Comparison of ENCODE assay signal across 10 mouse cellular contexts in genomic region chr15:97174989-97175388, GRCm38 (mm10).
A peak's percentile ranks its signal among the peaks of the same experiment; 100 is the strongest.
DNase-seq lines count a peak whose midpoint lies in the region; ATAC-seq and TF ChIP-seq lines count a peak whose summit lies in the region.
"Had no signal": no experiment of that assay in that cellular context is flagged by ENCODE, and none has a peak within 500 bp of the region (broad histone marks: within the 10 kb centered on the region; RNA-seq: fewer than 3 reads in every experiment).

No protein-coding gene starts in this region.

- H3K4me3 ChIP-seq in intestine, embryonic 14.5 days (ENCODE audit: low read depth, low read length), result no peak overlapping the region
- H3K4me3 ChIP-seq in intestine, postnatal 0 days (ENCODE audit: low read depth, low read length), result no peak overlapping the region
- no peak overlapping the region for H3K4me3 ChIP-seq in intestine, embryonic 16.5 days (ENCODE audit: low read length)
- no peak overlapping the region for H3K4me3 ChIP-seq in limb, embryonic 11.5 days (ENCODE audit: low read depth, low read length)
- H3K4me3 ChIP-seq in stomach, embryonic 15.5 days (replicated peaks), result no peak overlapping the region
- H3K4me3 ChIP-seq in midbrain, embryonic 16.5 days (ENCODE audit: low read depth, low read length), result no peak overlapping the region

- 20% methylated on average over 5 of the region's 5 CpGs for WGBS in intestine, embryonic 14.5 days
- 33% methylated on average over 5 of the region's 5 CpGs for WGBS in intestine, postnatal 0 days
- WGBS in intestine, embryonic 16.5 days, result 23% methylated on average over 5 of the region's 5 CpGs
- 10% methylated on average over 5 of the region's 5 CpGs for WGBS in limb, embryonic 11.5 days
- 32% methylated on average over 5 of the region's 5 CpGs for WGBS in stomach, embryonic 15.5 days
- 61% methylated on average over 5 of the region's 5 CpGs for WGBS in midbrain, embryonic 16.5 days

- no peak overlapping the region for H3K9ac ChIP-seq in intestine, embryonic 14.5 days (ENCODE audit: low read length)
- no peak overlapping the region for H3K9ac ChIP-seq in intestine, postnatal 0 days (ENCODE audit: low read depth, low read length)
- no peak overlapping the region for H3K9ac ChIP-seq in intestine, embryonic 16.5 days (ENCODE audit: low read depth, low read length)
- no peak overlapping the region for H3K9ac ChIP-seq in limb, embryonic 11.5 days (ENCODE audit: low read length)
- H3K9ac ChIP-seq in stomach, embryonic 15.5 days, result no peak overlapping the region
- H3K9ac ChIP-seq in midbrain, embryonic 16.5 days (ENCODE audit: low read depth, low read length), result no peak overlapping the region

- peak overlapping the region; percentile 67 for H3K27ac ChIP-seq in intestine, embryonic 14.5 days (ENCODE audit: low read depth)
- H3K27ac ChIP-seq in intestine, postnatal 0 days (ENCODE audit: low read depth, low read length), result no peak overlapping the region
- H3K27ac ChIP-seq in intestine, embryonic 16.5 days (ENCODE audit: low read length), result peak overlapping the region; percentile 34; the same call in 1 of the 2 replicates
- no peak overlapping the region for H3K27ac ChIP-seq in limb, embryonic 11.5 days (replicated peaks; ENCODE audit: low read depth, low read length)
- H3K27ac ChIP-seq in stomach, embryonic 15.5 days, result peak overlapping the region; percentile 23; the same call in 1 of the 2 replicates
- H3K27ac ChIP-seq in midbrain, embryonic 16.5 days (ENCODE audit: low read length), result no peak overlapping the region

- no peak for TF ChIP-seq CTCF in intestine, postnatal 0 days (IDR thresholded peaks at IDR 0.05; ENCODE audit: low read depth)

- no peak overlapping the region for H3K4me2 ChIP-seq in intestine, embryonic 14.5 days (ENCODE audit: low read length)
- no peak overlapping the region for H3K4me2 ChIP-seq in intestine, postnatal 0 days (replicated peaks; ENCODE audit: low read depth)
- H3K4me2 ChIP-seq in intestine, embryonic 16.5 days (ENCODE audit: low read depth, low read length), result no peak overlapping the region
- H3K4me2 ChIP-seq in limb, embryonic 11.5 days (ENCODE audit: low read depth, severe bottlenecking), result no peak overlapping the region
- no peak overlapping the region for H3K4me2 ChIP-seq in stomach, embryonic 15.5 days
- H3K4me2 ChIP-seq in midbrain, embryonic 16.5 days (ENCODE audit: low read length), result no peak overlapping the region

- H3K36me3 ChIP-seq in intestine, embryonic 14.5 days (ENCODE audit: control insufficient read depth, insufficient read depth, low read length), result no peaks in the 10 kb centered on the region
- H3K36me3 ChIP-seq in intestine, postnatal 0 days (ENCODE audit: control insufficient read depth, insufficient read depth), result no peaks in the 10 kb centered on the region
- no peaks in the 10 kb centered on the region for H3K36me3 ChIP-seq in intestine, embryonic 16.5 days (ENCODE audit: control insufficient read depth, insufficient read depth, low read length)
- H3K36me3 ChIP-seq in limb, embryonic 11.5 days (ENCODE audit: control insufficient read depth, insufficient read depth, low read length), result no peaks in the 10 kb centered on the region
- H3K36me3 ChIP-seq in stomach, embryonic 15.5 days, result no peaks in the 10 kb centered on the region
- no peaks in the 10 kb centered on the region for H3K36me3 ChIP-seq in midbrain, embryonic 16.5 days (ENCODE audit: control insufficient read depth, insufficient read depth, low read length)

- H3K9me3 ChIP-seq in intestine, embryonic 14.5 days (ENCODE audit: control insufficient read depth, low read length), result no peaks in the 10 kb centered on the region
- H3K9me3 ChIP-seq in intestine, postnatal 0 days (ENCODE audit: control insufficient read depth), result no peaks in the 10 kb centered on the region
- H3K9me3 ChIP-seq in intestine, embryonic 16.5 days (ENCODE audit: control insufficient read depth, low read length), result no peaks in the 10 kb centered on the region
- H3K9me3 ChIP-seq in limb, embryonic 11.5 days (ENCODE audit: control insufficient read depth, low read length), result no peaks in the 10 kb centered on the region
- no peaks in the 10 kb centered on the region for H3K9me3 ChIP-seq in stomach, embryonic 15.5 days
- H3K9me3 ChIP-seq in midbrain, embryonic 16.5 days (replicated peaks; ENCODE audit: control insufficient read depth, low read length, poor library complexity, severe bottlenecking), result no peaks in the 10 kb centered on the region

- peaks cover 19% of the 10 kb centered on the region for H3K4me1 ChIP-seq in intestine, embryonic 14.5 days (replicated peaks; ENCODE audit: control insufficient read depth, insufficient read depth, low read length)
- H3K4me1 ChIP-seq in intestine, postnatal 0 days (replicated peaks; ENCODE audit: control insufficient read depth, insufficient read depth, low read length), result no peaks in the 10 kb centered on the region
- peaks cover 13% of the 10 kb centered on the region; the same call in 1 of the 2 replicates for H3K4me1 ChIP-seq in intestine, embryonic 16.5 days (ENCODE audit: control insufficient read depth, insufficient read depth, low read length)
- no peaks in the 10 kb centered on the region; the same call in 1 of the 2 replicates for H3K4me1 ChIP-seq in limb, embryonic 11.5 days (ENCODE audit: control insufficient read depth, insufficient read depth, low read length)
- H3K4me1 ChIP-seq in stomach, embryonic 15.5 days, result 0 out of 2 replicates have a peak, but pooled peaks cover 3% of the 10 kb centered on the region
- peaks cover 11% of the 10 kb centered on the region for H3K4me1 ChIP-seq in midbrain, embryonic 16.5 days (ENCODE audit: control insufficient read depth, insufficient read depth, low read length)

- no peak for DNase-seq in intestine, embryonic 14.5 days (ENCODE audit: low spot score)
- DNase-seq in limb, embryonic 11.5 days (ENCODE audit: low spot score), result peak; percentile 47
- DNase-seq in right cerebral cortex, postnatal 14 days, result no peak
- no peak for DNase-seq in frontal cortex, postnatal 25 days (ENCODE audit: low spot score in 2 of 2)
- DNase-seq: right cerebral cortex, adult 18-20 months had no signal

- ATAC-seq in intestine, embryonic 14.5 days (replicated peaks; ENCODE audit: low FRiP score, low TSS enrichment, low read depth), result peak; percentile 63; the same call in 1 of the 2 replicates
- ATAC-seq in intestine, postnatal 0 days, result no peak
- peak; percentile 55; the same call in 1 of the 2 replicates for ATAC-seq in intestine, embryonic 16.5 days
- 0 out of 2 replicates have a peak, but pooled peaks have one; percentile 44 for ATAC-seq in limb, embryonic 11.5 days (ENCODE audit: insufficient number of reproducible peaks, low FRiP score, low TSS enrichment, low read depth)
- ATAC-seq in stomach, embryonic 15.5 days (ENCODE audit: insufficient read depth, low FRiP score, low read depth), result peak; percentile 59; the same call in 1 of the 2 replicates
- ATAC-seq in midbrain, embryonic 16.5 days, result no peak
- ATAC-seq: forebrain, embryonic 16.5 days had no signal

- no peaks in the 10 kb centered on the region for H3K27me3 ChIP-seq in intestine, embryonic 14.5 days (replicated peaks; ENCODE audit: control insufficient read depth, insufficient read depth, low read length)
- H3K27me3 ChIP-seq in intestine, postnatal 0 days (replicated peaks; ENCODE audit: control insufficient read depth, insufficient read depth, low read length), result no peaks in the 10 kb centered on the region
- H3K27me3 ChIP-seq in intestine, embryonic 16.5 days (replicated peaks; ENCODE audit: control insufficient read depth, insufficient read depth, low read length), result no peaks in the 10 kb centered on the region
- no peaks in the 10 kb centered on the region for H3K27me3 ChIP-seq in limb, embryonic 11.5 days (ENCODE audit: control insufficient read depth, insufficient read depth, low read length)
- no peaks in the 10 kb centered on the region for H3K27me3 ChIP-seq in stomach, embryonic 15.5 days (replicated peaks)
- no peaks in the 10 kb centered on the region for H3K27me3 ChIP-seq in midbrain, embryonic 16.5 days (ENCODE audit: control insufficient read depth, insufficient read depth, low read depth, low read length)

Comparison
In these comparisons a context has a peak if more than half of its experiments do, and no peak if none do; other contexts are left out.
1. ATAC-seq: peak in intestine, embryonic 14.5 days (single experiment), intestine, embryonic 16.5 days (single experiment), limb, embryonic 11.5 days (single experiment) and stomach, embryonic 15.5 days (single experiment); none in intestine, postnatal 0 days (single experiment) and midbrain, embryonic 16.5 days (single experiment).
2. H3K27ac ChIP-seq: peak in intestine, embryonic 14.5 days (single experiment), intestine, embryonic 16.5 days (single experiment) and stomach, embryonic 15.5 days (single experiment); none in intestine, postnatal 0 days (single experiment), limb, embryonic 11.5 days (single experiment) and midbrain, embryonic 16.5 days (single experiment).